Mouse (Mus musculus) activated CD4-positive, CD25-positive, alpha-beta regulatory T cell, adult 4 months (primary cell): ENCODE measurements around the gene Amz1. TPM values are rescaled to one million over a fixed set of nuclear protein-coding genes. Genes with fewer than 3 reads are reported as not detected.

Experiments
- ATAC-seq: one replicate; pipeline ENCODE4 v1.8.0; 2017
- polyA plus RNA-seq, 2 experiments: library from polyadenylated mRNA; unstranded; fragments of 100-300 nt; shearing (Covaris generic); gene quantifications; one replicate each; pipeline ENCODE4 v1.2.1; 2017

The Amz1 gene
- polyA plus RNA-seq, 2 experiments from 2014 or later: 0.17 TPM; not detected in 1

GRCm38 (mm10) chr5:140726062-140726839 lies 2.3 kb downstream of the Amz1 start:
- no peak for ATAC-seq

- no peak for ATAC-seq
These were observed 3.2 kb downstream of the Amz1 start for GRCm38 (mm10) chr5:140726946-140727740.

DNA sequence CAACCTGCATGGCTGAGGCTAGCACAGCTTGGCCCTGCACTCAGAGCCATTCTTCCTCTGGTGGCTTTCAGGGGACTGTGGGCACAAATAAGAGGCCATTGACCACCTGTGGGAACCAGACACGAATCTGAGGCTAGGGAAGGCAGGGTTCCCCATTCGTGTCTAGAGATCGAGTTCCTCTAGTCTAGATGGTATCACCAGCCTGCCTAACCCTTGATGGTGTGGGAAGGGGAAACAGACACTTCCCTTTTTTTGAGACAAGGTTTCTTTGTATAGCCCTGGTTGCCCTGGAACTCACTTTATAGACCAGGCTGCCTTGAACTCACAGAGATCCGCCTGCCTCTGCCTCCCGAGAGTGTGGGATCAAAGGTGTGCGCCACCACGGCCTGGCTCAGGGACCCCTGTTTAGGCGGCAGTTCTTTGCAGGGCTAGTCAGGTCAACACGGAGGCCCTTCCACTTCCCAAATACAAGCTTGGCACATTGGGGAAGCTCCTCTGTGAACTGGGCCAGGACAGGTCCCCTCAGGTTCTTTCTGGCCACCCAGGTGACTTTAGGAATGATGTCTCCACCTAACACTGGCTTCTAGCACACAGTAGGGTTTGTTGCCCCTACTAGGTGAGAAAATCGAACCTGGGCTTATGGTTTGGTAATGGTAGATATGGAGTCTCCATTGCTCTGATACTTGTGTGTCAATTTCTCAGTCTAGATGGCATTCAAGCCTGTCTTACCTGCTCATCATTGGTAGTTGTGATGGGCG lies 7.3 kb downstream of the Amz1 start:
- ATAC-seq: no peak

DNA sequence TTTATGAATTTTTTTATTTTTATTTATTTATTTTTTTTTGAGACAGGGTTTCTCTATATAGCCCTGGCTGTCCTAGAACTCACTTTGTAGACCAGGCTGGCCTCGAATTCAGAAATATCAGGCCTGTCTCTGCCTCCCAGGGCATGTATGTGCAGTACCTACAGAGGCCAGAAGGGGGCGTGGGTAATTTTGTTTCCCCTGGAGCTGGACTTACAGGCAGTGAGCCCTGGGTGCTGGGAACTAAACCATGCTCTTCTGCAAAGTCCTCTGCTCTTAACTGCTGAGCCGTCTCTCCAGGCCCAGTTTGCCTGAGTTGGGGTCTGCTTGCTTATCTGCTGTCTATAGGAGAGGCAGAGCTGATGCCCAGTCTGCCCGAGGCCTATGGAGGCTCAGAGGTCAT lies 8.3 kb downstream of the Amz1 start:
- no peak for ATAC-seq

DNA sequence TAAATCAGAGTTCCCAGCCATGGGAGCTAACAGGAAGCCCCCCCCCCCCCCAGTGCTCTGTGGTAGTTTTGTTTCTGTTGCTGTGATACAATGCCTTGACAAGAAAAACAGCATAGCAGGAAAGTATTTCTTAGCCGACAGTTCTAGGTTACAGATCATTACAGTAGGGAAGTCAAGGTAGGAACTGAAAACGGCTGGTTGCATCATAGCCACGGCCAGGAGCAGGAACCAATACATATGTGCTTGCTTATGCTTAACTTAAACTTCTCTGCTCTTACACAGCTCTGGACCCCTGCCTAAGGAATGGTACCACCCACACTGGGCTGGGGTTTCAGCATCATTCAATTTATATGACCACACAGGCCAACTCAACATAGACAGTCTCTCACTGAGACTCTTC lies 9.4 kb downstream of the Amz1 start:
- ATAC-seq: no peak

GRCm38 (mm10) chr5:140735297-140735696 lies 11.4 kb downstream of the Amz1 start:
- ATAC-seq: peak; percentile 70

DNA sequence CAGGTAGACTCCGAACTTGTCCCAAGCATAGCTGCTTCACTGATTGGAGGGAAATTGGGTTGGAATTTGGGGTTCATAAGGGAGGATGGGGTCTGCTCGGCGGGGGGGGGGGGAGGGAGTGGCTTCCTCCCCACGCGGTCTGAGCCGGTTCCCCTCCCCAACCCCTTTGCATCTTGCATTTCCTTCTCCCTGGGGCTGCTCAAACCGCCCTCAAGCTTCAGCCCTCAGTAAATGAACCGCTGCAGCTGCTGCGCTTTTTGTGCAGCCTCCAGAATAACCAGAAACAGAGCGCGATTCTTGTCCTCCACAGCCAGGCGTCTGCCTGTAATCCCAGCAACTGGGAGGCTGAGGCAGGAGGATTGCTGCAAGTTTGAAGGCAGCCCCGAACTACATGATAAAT lies 12.2 kb downstream of the Amz1 start:
- ATAC-seq: peak; percentile 37

DNA sequence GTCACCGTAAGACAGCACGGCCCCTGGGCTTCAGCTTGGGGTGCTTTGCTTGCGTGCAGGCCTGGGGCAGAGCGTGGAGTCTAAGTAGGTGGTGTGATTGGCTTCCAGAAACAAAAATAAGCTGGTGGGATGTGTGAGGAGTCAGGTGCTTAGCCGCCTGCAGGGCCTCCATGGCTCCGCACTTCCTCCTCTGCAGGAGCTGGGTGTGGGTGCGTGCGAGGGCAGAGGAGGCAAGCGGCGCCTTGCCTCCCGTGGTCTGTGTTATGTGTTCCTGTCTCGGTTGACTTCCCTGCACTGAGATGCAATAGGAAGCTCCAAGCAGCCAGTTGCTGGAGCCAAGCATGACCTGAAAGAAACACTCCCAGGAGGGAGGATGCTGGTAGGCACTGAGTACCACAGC lies 15.9 kb downstream of the Amz1 start:
- ATAC-seq: no peak

- ATAC-seq: no peak
These were observed 17.1 kb downstream of the Amz1 start for GRCm38 (mm10) chr5:140741040-140741439.

DNA sequence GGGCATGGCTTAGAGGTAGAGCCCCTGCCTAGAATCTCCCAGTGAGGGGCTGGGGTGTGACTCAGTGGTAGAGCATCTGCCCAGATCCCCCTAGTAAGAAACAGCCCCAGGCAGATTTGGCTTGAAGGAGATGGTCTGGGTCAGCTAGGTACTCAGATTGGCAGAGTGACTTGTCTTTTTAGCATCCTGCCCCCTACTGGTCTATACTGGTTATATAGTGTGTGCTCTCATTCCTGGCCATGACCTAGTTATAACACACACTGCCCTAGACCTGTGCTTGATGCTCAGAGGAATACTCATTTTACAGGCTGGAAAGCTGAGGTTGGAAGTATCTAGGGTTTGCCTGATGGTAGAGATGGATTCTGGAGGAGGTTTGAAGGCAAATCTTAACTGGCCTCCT lies 17.9 kb downstream of the Amz1 start:
- no peak for ATAC-seq

DNA sequence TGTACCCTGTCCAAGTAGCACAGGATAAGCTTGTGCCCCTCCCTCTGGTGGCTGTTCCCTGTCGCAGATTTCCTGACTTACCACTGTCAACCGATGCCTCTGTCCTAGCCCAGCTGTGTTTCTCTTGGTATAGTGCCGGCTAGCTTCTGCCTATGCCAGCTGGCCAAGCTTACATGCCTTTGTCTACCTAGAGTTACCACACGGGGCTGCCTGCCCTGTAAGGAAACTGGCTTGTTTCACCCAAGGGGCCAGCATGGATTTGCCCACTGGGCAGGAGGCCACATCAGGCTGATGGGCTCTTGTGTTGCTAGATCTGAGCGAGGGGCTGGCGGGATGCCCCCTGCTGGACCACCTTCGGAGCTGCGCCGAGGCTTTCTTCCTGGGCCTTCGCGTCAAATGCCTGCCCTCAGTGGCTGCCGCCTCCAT lies 19.8 kb downstream of the Amz1 start:
- ATAC-seq: no peak

DNA sequence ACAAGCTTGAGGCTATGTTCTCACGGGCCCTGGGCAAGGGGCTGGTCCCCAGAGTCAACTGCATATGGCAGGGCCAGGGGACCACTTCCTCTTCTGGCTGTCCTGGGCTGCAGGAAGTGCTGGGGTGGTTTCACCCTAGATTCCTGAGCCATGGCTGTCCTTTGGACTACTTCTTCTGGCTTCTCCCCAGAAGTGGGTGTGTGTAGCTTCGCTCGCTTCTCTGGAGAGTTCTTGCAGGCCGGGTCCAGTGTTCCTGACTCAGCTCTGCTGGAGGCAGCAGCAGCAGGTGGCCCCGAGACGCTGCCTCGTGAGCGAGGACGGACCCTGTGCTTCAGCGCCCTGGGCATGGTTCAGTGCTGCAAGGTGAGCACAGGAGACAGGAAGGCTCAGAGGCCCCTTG lies 24.5 kb downstream of the Amz1 start:
- ATAC-seq: no peak

DNA sequence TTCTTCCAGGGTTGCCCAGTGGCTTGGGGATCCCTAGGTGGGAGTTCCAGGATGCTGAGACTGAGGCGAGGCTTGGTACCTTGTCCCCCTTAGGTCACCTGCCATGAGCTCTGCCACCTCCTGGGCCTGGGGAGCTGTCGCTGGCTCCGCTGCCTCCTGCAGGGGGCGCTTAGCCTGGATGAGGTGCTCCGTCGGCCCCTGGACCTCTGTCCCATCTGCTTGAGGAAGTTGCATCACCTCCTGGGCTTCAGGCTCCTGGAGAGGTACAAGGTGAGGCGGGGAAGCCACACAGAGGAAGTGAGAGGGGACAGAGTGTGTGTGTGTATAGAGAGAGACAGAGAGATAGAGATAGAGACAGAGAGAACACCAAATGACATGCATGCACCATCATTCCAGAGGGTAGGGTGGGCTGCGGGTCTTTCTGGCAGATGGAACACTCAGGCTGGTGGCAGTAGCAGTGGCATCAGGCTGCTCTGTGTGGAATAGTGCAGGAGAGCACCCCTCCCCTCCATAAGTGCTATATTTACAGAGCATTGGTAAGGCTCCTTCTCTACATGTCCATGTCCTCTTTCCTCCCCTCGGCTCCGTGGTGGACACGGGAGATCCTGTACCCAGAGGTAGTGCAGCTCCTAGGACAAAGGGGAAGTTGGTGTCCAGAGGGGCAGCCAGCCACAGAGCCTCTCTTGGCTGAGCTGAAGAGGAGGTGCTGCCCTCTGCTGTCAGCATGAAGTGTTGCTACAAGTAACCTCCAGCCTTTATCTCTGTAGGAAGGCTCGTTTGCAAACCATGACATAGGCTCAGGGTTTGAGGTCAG lies 25.3 kb downstream of the Amz1 start:
- peak; percentile 66 for ATAC-seq

- ATAC-seq: no peak
These were observed 27.0 kb downstream of the Amz1 start for GRCm38 (mm10) chr5:140750925-140751324.

DNA sequence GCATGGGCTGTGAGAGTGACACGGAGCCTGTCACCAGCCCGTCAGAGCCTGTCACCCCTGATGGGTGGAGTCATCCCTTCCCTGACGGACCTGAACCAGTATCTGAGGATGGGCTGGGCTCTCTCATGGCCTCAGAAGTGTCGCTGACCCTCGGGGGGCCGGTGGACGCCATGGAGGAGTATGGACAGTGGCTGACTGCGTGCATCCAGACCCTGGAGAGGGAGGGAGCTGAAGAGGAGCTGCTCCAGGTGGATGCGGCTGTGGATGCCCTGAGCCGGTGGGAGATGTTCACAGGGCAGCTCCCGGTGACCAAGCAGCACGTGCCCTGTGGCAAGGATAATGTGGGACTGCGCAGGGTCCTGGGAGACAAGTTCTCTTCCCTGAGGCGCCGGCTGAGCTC lies 28.1 kb downstream of the Amz1 start:
- ATAC-seq: no peak

DNA sequence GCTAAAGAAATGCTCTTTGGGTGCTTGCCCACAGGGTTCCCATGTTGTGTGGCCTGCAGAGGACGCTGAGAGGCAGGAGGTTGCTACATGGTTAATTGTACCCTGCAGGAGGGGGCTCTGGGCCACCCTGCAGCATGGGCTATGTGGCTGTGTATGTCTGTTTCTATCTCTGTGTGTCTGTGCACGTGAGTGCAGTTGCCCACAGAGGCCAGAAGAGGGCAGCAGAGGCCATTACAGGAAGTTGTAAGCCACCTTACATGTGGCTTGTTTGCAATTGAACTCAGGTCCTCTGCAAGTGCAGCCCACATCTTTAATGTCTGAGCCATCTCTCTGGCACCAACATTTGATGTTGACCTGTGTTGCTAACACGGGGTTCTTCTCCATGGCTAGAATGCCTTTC lies 28.7 kb downstream of the Amz1 start:
- no peak for ATAC-seq

DNA sequence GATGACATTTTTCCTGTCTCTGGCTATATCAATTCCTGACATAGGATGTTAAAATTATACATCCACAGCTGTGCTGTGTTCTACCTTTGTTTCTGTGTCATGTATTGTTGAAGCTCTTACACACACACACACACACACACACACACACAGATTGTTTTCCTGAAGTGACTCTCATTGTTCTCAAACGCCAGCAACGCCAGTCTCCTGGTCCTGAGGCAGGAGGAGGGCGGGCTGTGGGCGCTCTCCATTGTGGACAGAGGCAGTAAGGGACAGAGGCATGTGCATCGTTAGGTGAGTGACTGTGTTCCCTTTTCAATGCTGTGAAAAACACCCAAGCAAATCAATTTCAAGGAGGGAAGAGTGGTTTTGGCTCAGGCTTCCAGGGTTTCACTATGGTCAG lies 29.3 kb downstream of the Amz1 start:
- no peak for ATAC-seq

- no peak for ATAC-seq
These were observed 34.9 kb downstream of the Amz1 start for GRCm38 (mm10) chr5:140758864-140759263.

DNA sequence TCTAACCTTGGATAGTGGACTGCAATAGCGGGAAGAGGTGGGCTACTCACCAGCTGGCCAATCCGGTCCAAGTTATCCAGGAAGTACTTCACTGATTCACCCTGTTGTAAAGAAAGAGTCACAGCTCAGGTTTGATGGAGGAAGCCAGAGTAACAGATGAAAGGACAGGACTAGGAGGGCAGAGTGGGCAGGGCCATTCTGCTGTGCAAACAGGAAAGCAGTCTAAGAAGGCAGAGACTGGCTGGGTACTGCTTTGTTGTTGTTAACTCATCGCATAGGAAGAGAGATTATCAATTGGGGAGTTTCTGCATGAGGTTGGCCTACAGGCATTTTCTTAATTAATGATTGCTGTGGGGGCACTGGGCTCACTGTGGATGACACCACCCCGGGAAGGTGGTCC lies 38.6 kb downstream of the Amz1 start:
- peak; percentile 92 for ATAC-seq

GRCm38 (mm10) chr5:140764921-140765613 lies 41.1 kb downstream of the Amz1 start:
- ATAC-seq: no peak

DNA sequence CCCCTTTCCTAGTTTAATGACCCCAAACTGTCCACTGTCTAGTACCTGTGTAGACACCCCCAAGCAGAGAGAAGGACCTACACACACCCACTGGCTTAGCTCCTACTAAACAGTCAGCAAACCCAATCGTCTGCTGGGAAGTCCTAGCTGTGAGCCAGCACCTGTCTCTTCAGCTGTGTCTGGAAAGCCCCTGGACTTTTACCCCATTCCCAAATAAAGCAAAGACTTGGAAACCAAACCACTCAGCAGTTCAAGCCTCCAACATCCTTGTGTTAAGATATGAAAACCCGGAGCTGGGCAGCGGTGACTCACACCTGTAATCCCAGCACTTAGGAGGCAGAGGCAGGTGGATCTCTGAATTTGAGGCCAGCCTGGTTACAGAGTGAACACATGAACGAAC lies 42.6 kb downstream of the Amz1 start:
- ATAC-seq: no peak

DNA sequence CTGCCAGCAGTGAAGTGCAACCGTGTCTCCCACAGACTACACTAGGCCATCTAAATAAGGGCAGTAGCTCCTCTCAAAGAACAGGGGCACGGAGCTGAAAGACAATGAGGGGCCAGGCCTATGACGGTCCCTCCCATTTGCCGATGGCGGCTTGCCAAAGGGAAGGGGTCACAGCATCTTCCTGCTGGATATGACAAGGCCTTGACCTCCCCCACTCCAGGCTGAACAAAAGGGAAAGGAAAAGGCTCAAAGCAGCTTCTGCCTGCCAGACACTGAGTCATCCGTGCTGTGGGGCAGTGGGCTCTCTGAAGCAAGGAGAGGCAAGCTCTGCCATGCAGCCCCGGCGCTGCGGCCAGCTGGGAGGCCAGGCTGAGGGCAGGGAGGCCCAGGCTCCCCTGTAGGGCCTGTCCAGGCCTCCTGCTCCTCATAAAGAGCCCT lies 43.8 kb downstream of the Amz1 start:
- no peak for ATAC-seq
